Mouse (Mus musculus) thymus, adult 2 months (tissue): Measurements from ENCODE around the gene Rpl34.

Experiments
- CTCF ChIP-seq: fragments of 200-500 bp; IDR thresholded peaks from 2 replicates; pipeline ENCODE4 v1.5.1; 2012; ENCODE audit warnings: mild to moderate bottlenecking, control low read depth, low read length, moderate library complexity, borderline replicate concordance; ENCODE audit not compliant: control insufficient read depth, poor library complexity, insufficient read depth; ENCODE audit errors: extremely low read depth
- POLR2A ChIP-seq: fragments of 200-500 bp; IDR thresholded peaks from 2 replicates; pipeline ENCODE4 v1.6.1; 2012; ENCODE audit warnings: mild to moderate bottlenecking, low read length, control low read depth, moderate library complexity; ENCODE audit not compliant: control insufficient read depth, poor library complexity, insufficient read depth; ENCODE audit errors: extremely low read depth

DNA sequence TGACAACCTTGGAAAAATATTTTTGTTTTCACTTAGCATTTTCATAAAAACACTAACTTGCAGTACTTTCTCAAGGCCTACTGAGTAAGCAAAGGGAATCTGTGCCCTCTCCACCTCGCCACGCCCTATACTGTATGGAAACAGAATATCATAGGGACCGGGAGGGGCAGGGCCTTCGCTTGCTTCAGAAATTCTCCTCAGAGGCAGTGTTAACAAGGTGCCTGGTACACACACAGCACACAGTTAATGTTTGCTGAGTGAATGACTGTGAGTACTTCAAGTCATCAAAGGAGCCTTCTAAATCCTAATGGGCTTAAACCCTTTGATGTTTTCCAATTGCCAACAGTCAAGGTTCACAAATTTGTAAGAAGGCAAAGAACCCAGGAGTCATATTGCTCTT, 11.3 kb downstream of the Rpl34 start:
- TF ChIP-seq CTCF = no peak
- no peak for TF ChIP-seq POLR2A
